Mouse (Mus musculus) lung, embryonic 15.5 days (tissue): ENCODE measurements around the gene Kcnk3. TPM values are rescaled to one million over a fixed set of nuclear protein-coding genes. Genes with fewer than 3 reads are reported as not detected.
A peak's percentile ranks its signal among the peaks of the same experiment; 100 is the strongest.

Experiments used
- ATAC-seq: fragments of 200-750 bp; cut with Nextera tagmentation; 2 replicates; pipeline ENCODE4 v1.8.0; 2017; ENCODE audit warnings: moderate number of reproducible peaks, borderline replicate concordance; ENCODE audit not compliant: low FRiP score, low TSS enrichment; ENCODE audit errors: extremely low read depth
- H3K27ac ChIP-seq: fragments of 300-500 bp; sonication (generic); 2 replicates; pipeline ENCODE4 v1.5.1; 2015; ENCODE audit warnings: moderate library complexity, mild to moderate bottlenecking, inconsistent platforms
- H3K27me3 ChIP-seq: fragments of 300-500 bp; sonication (generic); 2 replicates; pipeline ENCODE4 v1.6.1; 2015; ENCODE audit warnings: inconsistent platforms
- H3K36me3 ChIP-seq: fragments of 300-500 bp; sonication (generic); 2 replicates; pipeline ENCODE4 v1.6.1; 2015; ENCODE audit warnings: inconsistent platforms
- H3K4me1 ChIP-seq: fragments of 300-500 bp; sonication (generic); 2 replicates; pipeline ENCODE4 v1.6.1; 2015; ENCODE audit warnings: inconsistent platforms
- H3K4me2 ChIP-seq: fragments of 300-500 bp; sonication (generic); 2 replicates; pipeline ENCODE4 v1.6.1; 2015; ENCODE audit warnings: inconsistent platforms, mild to moderate bottlenecking, moderate library complexity
- H3K4me3 ChIP-seq: fragments of 300-500 bp; sonication (generic); 2 replicates; pipeline ENCODE4 v1.5.1; 2015; ENCODE audit warnings: mild to moderate bottlenecking, inconsistent platforms
- H3K9ac ChIP-seq: fragments of 300-500 bp; sonication (generic); 2 replicates; pipeline ENCODE4 v1.6.1; 2015; ENCODE audit warnings: inconsistent platforms
- H3K9me3 ChIP-seq: fragments of 300-500 bp; sonication (generic); 2 replicates; pipeline ENCODE4 v1.6.1; 2016; ENCODE audit warnings: inconsistent platforms
- WGBS: fragments of 180-500 bp; shearing (Covaris S2); methylation state at CpG from one replicate; pipeline ENCODE4 v1.1.7; 2015; 5-methylcytosine and 5-hydroxymethylcytosine counted together
- polyA plus RNA-seq: library from polyadenylated mRNA; unstranded; fragments of >200 nt; fragmentation: Nextera tagmentation; extraction: Ambion mirVana; gene quantifications from 2 replicates; pipeline ENCODE4 v1.2.1, GENCODE M21; 2015

The Kcnk3 gene
- polyA plus RNA-seq, 1 experiment from 2014 or later: 23.1 TPM

- H3K27ac ChIP-seq: no peak overlapping the region
- no peak for ATAC-seq
- no peak overlapping the region for H3K4me3 ChIP-seq
- 83% methylated on average over 6 of the region's 6 CpGs for WGBS
- no peak overlapping the region for H3K4me2 ChIP-seq
- H3K9ac ChIP-seq: no peak overlapping the region
- H3K9me3 ChIP-seq: no peaks in the 10 kb centered on the region
- H3K36me3 ChIP-seq: no peaks in the 10 kb centered on the region
- no peaks in the 10 kb centered on the region for H3K4me1 ChIP-seq
- H3K27me3 ChIP-seq: no peaks in the 10 kb centered on the region
Measured at GRCm38 (mm10) chr5:30605649-30606048, 17.7 kb downstream of the Kcnk3 start.

DNA sequence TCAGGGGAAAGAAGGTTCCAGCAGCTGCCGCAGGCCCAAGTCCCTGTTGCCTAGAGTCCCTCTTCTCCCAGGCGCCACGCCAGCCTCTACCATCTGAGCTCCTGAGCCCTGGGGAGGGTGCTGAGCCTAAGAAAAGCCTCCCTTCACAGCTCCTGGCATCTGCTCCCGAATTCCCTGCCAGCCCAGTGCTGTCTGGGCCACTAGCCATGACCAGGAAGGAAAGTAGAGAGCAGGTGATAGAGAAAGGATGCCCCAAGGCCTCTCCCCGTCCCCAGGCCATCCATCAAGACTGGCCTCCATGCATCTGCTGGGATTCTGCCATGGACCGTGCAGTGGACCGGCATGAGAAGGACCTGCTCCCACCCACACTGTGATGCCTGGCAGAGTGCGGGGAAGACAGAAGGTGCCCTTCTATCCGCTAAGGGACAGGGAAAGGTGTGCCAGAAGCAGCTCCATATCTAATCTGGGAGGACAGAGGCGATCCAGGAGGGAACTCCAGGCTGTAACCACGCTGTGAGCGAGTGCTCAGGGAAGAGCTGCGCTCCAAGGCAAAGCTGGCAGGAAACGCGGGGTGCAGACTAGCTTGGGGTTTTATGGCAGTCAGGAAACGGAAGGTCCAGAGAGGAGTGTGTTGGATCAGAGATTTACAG lies 18.6 kb downstream of the Kcnk3 start:
- H3K4me3 ChIP-seq: no peak overlapping the region
- no peaks in the 10 kb centered on the region for H3K27me3 ChIP-seq
- H3K27ac ChIP-seq: no peak overlapping the region
- ATAC-seq: no peak
- 0 out of 2 replicates have a peak, but pooled peaks cover 6% of the 10 kb centered on the region for H3K4me1 ChIP-seq
- H3K36me3 ChIP-seq: no peaks in the 10 kb centered on the region
- H3K9ac ChIP-seq: no peak overlapping the region
- WGBS: 70% methylated on average over 16 of the region's 16 CpGs
- no peaks in the 10 kb centered on the region for H3K9me3 ChIP-seq
- no peak overlapping the region for H3K4me2 ChIP-seq

GRCm38 (mm10) chr5:30609094-30609493 lies 21.1 kb downstream of the Kcnk3 start:
- WGBS: 90% methylated on average over 7 of the region's 7 CpGs
- Histone ChIP-seq H3K9me3 (no peaks in the 10 kb centered on the region), H3K4me2 (no peak overlapping the region), H3K27ac (no peak overlapping the region), H3K9ac (no peak overlapping the region), H3K36me3 (no peaks in the 10 kb centered on the region), H3K27me3 (no peaks in the 10 kb centered on the region), H3K4me3 (no peak overlapping the region), H3K4me1 (peaks cover 20% of the 10 kb centered on the region)
- no peak for ATAC-seq

DNA sequence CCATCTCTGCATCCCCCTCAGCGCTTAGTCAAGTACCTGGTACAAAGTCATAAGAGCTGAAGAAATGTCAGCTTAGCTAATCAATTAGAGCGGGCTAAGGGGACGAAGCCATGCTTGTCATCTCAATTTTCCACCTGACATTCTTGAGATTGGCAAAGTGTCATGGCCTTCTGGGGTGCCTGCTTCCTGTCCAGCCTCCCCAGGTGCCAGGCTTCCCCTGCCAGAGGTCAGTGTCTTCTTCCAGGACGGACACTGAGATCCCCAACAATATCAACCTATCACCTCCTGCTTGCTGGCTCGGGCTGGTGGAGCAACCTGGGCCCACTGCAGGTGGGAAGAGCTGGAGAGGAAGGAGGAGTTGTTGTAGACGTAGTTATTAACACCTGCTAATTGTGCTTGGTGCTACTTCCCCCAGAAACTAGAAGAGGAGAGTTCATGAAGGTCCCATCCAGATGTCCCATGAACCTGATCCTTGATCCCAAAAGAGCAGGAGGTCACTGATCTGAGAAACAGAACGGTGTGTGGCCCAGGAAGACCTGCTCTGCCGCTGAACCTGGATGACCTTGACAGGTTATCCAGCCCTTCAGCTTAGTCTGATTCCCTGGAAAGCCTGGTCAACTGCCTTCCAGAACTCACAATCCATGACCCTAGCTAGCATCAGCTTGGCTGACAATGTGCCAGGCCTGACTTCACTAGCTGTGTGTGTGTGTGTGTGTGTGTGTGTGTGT lies 22.1 kb downstream of the Kcnk3 start:
- 82% methylated on average over 8 of the region's 8 CpGs for WGBS
- Histone ChIP-seq H3K9me3 (no peaks in the 10 kb centered on the region), H3K36me3 (no peaks in the 10 kb centered on the region), H3K4me3 (no peak overlapping the region), H3K27me3 (no peaks in the 10 kb centered on the region), H3K4me2 (no peak overlapping the region), H3K4me1 (peaks cover 29% of the 10 kb centered on the region), H3K9ac (no peak overlapping the region), H3K27ac (no peak overlapping the region)
- no peak for ATAC-seq

GRCm38 (mm10) chr5:30611091-30611490 lies 23.1 kb downstream of the Kcnk3 start:
- Histone ChIP-seq H3K9ac (no peak overlapping the region), H3K9me3 (no peaks in the 10 kb centered on the region), H3K27me3 (no peaks in the 10 kb centered on the region), H3K27ac (no peak overlapping the region), H3K4me2 (no peak overlapping the region), H3K4me1 (peaks cover 40% of the 10 kb centered on the region), H3K4me3 (no peak overlapping the region), H3K36me3 (no peaks in the 10 kb centered on the region)
- no peak for ATAC-seq
- WGBS: 48% methylated on average over 1 of the region's 1 CpGs

DNA sequence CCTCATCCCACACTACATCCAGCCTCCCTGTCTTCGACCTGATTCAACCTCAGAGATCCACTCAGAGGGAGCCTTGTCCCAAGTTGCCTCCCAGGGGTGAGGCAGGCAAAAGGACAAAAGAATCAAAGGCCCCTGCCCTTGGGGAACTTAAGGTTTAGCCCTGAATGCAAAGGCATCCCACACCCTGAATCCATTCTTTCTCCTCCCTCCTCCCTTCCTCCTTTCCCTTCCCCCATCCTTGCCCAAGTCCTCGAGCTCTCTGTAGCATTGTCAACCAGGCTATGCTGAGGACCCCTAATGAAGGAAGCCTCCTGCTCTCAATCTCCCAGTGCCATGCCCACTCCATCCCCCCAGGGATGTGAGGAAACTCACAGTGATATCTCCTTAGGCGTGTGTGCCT lies 23.7 kb downstream of the Kcnk3 start:
- Histone ChIP-seq H3K27ac (no peak overlapping the region), H3K4me2 (no peak overlapping the region), H3K4me1 (peaks cover 46% of the 10 kb centered on the region), H3K9me3 (no peaks in the 10 kb centered on the region), H3K9ac (no peak overlapping the region), H3K36me3 (no peaks in the 10 kb centered on the region), H3K27me3 (no peaks in the 10 kb centered on the region), H3K4me3 (no peak overlapping the region)
- WGBS: 28% methylated on average over 3 of the region's 3 CpGs
- ATAC-seq: no peak

DNA sequence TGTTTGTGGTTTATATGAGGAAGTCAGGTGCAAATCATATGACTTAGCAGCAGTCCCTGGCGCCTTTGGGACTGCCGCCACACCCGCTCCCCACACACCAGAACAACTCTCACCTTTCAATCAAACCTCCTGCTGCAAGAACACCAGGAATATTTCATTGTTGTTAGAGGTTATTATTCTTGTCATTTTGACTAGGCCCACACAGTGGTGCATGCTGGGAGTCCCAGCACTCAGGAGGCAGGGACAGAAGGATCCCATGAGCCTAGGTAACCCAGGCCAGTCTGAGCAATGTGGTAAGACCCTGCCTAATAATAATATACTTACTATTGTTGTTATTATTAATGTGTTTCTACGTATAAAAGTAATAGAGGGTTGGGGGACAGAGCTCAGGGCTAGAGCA lies 24.6 kb downstream of the Kcnk3 start:
- H3K27ac ChIP-seq: no peak overlapping the region
- no peak for ATAC-seq
- H3K4me2 ChIP-seq: no peak overlapping the region
- 79% methylated on average over 4 of the region's 4 CpGs for WGBS
- no peaks in the 10 kb centered on the region for H3K36me3 ChIP-seq
- no peak overlapping the region for H3K9ac ChIP-seq
- peaks cover 53% of the 10 kb centered on the region for H3K4me1 ChIP-seq
- no peaks in the 10 kb centered on the region for H3K27me3 ChIP-seq
- H3K9me3 ChIP-seq: no peaks in the 10 kb centered on the region
- no peak overlapping the region for H3K4me3 ChIP-seq

GRCm38 (mm10) chr5:30613242-30613641 lies 25.3 kb downstream of the Kcnk3 start:
- Histone ChIP-seq H3K4me2 (no peak overlapping the region), H3K36me3 (no peaks in the 10 kb centered on the region), H3K9ac (no peak overlapping the region), H3K4me1 (peaks cover 60% of the 10 kb centered on the region), H3K27me3 (no peaks in the 10 kb centered on the region), H3K4me3 (no peak overlapping the region), H3K9me3 (no peaks in the 10 kb centered on the region), H3K27ac (peak overlapping the region; percentile 51)
- 56% methylated on average over 8 of the region's 8 CpGs for WGBS
- ATAC-seq: no peak

- no peak overlapping the region for H3K9ac ChIP-seq
- ATAC-seq: peak; percentile 86
- H3K4me2 ChIP-seq: no peak overlapping the region
- H3K27me3 ChIP-seq: no peaks in the 10 kb centered on the region
- peaks cover 66% of the 10 kb centered on the region for H3K4me1 ChIP-seq
- H3K9me3 ChIP-seq: no peaks in the 10 kb centered on the region
- H3K27ac ChIP-seq: peak overlapping the region; percentile 58
- 0% methylated on average over 1 of the region's 1 CpGs for WGBS
- no peaks in the 10 kb centered on the region for H3K36me3 ChIP-seq
- H3K4me3 ChIP-seq: no peak overlapping the region
Measured at GRCm38 (mm10) chr5:30614221-30614620, 26.3 kb downstream of the Kcnk3 start.

GRCm38 (mm10) chr5:30615416-30615815 lies 27.4 kb downstream of the Kcnk3 start:
- Histone ChIP-seq H3K36me3 (no peaks in the 10 kb centered on the region), H3K4me3 (no peak overlapping the region), H3K9ac (no peak overlapping the region), H3K4me2 (no peak overlapping the region), H3K4me1 (peaks cover 66% of the 10 kb centered on the region), H3K27ac (peak overlapping the region; percentile 58; the same call in 1 of the 2 replicates), H3K27me3 (no peaks in the 10 kb centered on the region), H3K9me3 (no peaks in the 10 kb centered on the region)
- 0 out of 2 replicates have a peak, but pooled peaks have one; percentile 21 for ATAC-seq
- 26% methylated on average over 6 of the region's 6 CpGs for WGBS

DNA sequence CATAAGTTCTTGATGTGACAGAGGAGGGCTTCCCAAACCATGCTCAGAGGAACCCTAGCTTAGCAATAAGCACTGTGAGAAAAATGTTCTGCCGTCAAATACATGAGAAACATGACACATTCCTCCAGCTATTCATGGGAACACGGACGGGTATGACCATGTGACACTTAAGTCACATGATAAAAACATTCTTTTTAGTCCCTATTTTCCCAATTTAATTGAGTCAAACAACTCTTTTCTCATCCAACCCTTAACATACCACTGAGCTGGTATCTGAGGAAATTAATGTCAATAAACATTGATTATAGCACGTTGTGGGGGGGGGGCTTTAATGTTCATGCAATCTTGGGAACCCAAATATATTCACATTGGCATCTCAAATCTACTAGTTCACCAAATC lies 27.8 kb downstream of the Kcnk3 start:
- no peaks in the 10 kb centered on the region for H3K36me3 ChIP-seq
- ATAC-seq: no peak
- H3K27me3 ChIP-seq: peaks cover 3% of the 10 kb centered on the region; the same call in 1 of the 2 replicates
- 45% methylated on average over 4 of the region's 4 CpGs for WGBS
- no peak overlapping the region for H3K4me2 ChIP-seq
- no peak overlapping the region for H3K4me3 ChIP-seq
- H3K9me3 ChIP-seq: no peaks in the 10 kb centered on the region
- H3K4me1 ChIP-seq: peaks cover 66% of the 10 kb centered on the region
- peak overlapping the region; percentile 58; the same call in 1 of the 2 replicates for H3K27ac ChIP-seq
- H3K9ac ChIP-seq: no peak overlapping the region

- no peak overlapping the region for H3K4me2 ChIP-seq
- 30% methylated on average over 3 of the region's 3 CpGs for WGBS
- H3K36me3 ChIP-seq: no peaks in the 10 kb centered on the region
- no peaks in the 10 kb centered on the region for H3K9me3 ChIP-seq
- H3K9ac ChIP-seq: no peak overlapping the region
- no peak overlapping the region for H3K4me3 ChIP-seq
- H3K4me1 ChIP-seq: peaks cover 58% of the 10 kb centered on the region
- H3K27ac ChIP-seq: peak overlapping the region; percentile 48
- ATAC-seq: no peak
- H3K27me3 ChIP-seq: peaks cover 10% of the 10 kb centered on the region; the same call in 1 of the 2 replicates
Measured at GRCm38 (mm10) chr5:30616644-30617043, 28.7 kb downstream of the Kcnk3 start.
